Mouse (Mus musculus): ENCODE data around the gene Net1.

DNA sequence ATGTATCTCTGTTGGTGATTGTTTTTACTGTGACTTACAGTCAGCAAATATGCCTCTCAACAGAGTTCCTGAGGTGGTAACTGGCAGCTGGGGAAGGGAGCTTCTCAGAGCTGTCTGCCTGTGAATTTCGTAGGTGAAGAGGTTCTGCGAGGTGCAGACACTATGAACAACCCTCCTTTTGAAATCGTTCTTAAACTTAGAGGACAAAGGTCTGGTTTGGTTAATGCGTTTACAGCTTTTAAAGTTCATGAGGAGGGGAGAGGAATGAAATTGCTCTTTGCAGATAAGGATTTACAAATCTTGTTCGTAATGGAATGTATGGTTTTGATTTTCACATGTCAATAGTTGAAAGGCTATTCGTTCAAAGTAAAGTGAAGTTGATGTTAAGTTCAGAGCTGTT lies 7.6 kb upstream of the Net1 start:
- TF ChIP-seq CTCF (IDR thresholded peaks at IDR 0.05; ENCODE audit: control insufficient read depth, insufficient read depth, low read length) (no peak), POLR2A (IDR thresholded peaks at IDR 0.05; ENCODE audit: borderline replicate concordance, control insufficient read depth, low read depth, low read length) (no peak)

All from bone marrow, adult 2 months (tissue).